Mouse (Mus musculus) embryonic facial prominence, embryonic 12.5 days (tissue): Measurements from ENCODE around the gene Hps5. TPM values are rescaled to one million over a fixed set of nuclear protein-coding genes. Genes with fewer than 3 reads are reported as not detected.

ENCODE experiments used
- ATAC-seq: fragments of 200-750 bp; cut with Nextera tagmentation; 2 replicates; pipeline ENCODE4 v1.8.0; 2017; ENCODE audit not compliant: insufficient number of reproducible peaks, insufficient read depth, low FRiP score, low TSS enrichment
- H3K27ac ChIP-seq: fragments of 300-500 bp; sonication (generic); 2 replicates; pipeline ENCODE4 v1.5.1; 2016; ENCODE audit warnings: mild to moderate bottlenecking
- H3K27me3 ChIP-seq: fragments of 300-500 bp; sonication (generic); 2 replicates; pipeline ENCODE4 v1.6.1; 2016; ENCODE audit warnings: mild to moderate bottlenecking, moderate library complexity
- H3K36me3 ChIP-seq: fragments of 300-500 bp; sonication (generic); 2 replicates; pipeline ENCODE4 v1.6.1; 2016; ENCODE audit warnings: mild to moderate bottlenecking
- H3K4me1 ChIP-seq: fragments of 300-500 bp; sonication (generic); 2 replicates; pipeline ENCODE4 v1.6.1; 2016
- H3K4me2 ChIP-seq: fragments of 300-500 bp; sonication (generic); replicated peaks from 2 replicates; pipeline ENCODE4 v1.6.1; 2016; ENCODE audit warnings: mild to moderate bottlenecking, moderate library complexity
- H3K4me3 ChIP-seq: fragments of 300-500 bp; sonication (generic); 2 replicates; pipeline ENCODE4 v1.5.1; 2016; ENCODE audit warnings: mild to moderate bottlenecking
- H3K9ac ChIP-seq: fragments of 300-500 bp; sonication (generic); 2 replicates; pipeline ENCODE4 v1.6.1; 2016; ENCODE audit warnings: mild to moderate bottlenecking, moderate library complexity
- H3K9me3 ChIP-seq: fragments of 300-500 bp; sonication (generic); 2 replicates; pipeline ENCODE4 v1.6.1; 2016; ENCODE audit warnings: mild to moderate bottlenecking, moderate library complexity
- WGBS: fragments of 180-500 bp; shearing (Covaris S2); methylation state at CpG from one replicate; pipeline ENCODE4 v1.1.7; 2016; 5-methylcytosine and 5-hydroxymethylcytosine counted together
- polyA plus RNA-seq: library from polyadenylated mRNA; unstranded; fragments of >200 nt; fragmentation: Nextera tagmentation; extraction: Ambion mirVana; gene quantifications from 2 replicates; pipeline ENCODE4 v1.2.1, GENCODE M21; 2016

Gene Hps5
- polyA plus RNA-seq, 1 experiment from 2014 or later = 29.5 TPM

DNA sequence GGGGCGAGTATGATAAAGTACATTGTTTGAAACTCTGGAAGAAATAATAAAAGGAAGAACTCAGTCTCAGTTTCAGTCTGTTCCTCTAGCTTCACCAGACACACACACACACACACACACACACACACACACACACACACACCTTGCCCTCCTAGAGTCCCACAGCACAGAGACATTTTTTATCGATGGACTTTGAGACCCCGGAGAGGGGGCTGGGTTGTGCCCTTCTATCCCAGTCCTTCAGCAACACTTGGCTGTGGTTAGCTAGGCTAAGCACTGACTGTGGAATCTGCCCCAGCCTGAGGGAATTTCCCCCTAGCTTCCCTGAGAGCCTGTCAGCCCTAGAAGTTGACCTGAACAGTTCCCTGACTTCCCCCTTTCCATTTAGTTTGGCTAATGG is 72.0 kb downstream of the Hps5 start:
- Histone ChIP-seq H3K27ac (no peak overlapping the region), H3K9ac (no peak overlapping the region), H3K36me3 (no peaks in the 10 kb centered on the region), H3K4me1 (no peaks in the 10 kb centered on the region), H3K9me3 (no peaks in the 10 kb centered on the region), H3K27me3 (no peaks in the 10 kb centered on the region), H3K4me3 (no peak overlapping the region), H3K4me2 (no peak overlapping the region)
- WGBS = 92% methylated on average over 3 of the region's 3 CpGs
- ATAC-seq = no peak

DNA sequence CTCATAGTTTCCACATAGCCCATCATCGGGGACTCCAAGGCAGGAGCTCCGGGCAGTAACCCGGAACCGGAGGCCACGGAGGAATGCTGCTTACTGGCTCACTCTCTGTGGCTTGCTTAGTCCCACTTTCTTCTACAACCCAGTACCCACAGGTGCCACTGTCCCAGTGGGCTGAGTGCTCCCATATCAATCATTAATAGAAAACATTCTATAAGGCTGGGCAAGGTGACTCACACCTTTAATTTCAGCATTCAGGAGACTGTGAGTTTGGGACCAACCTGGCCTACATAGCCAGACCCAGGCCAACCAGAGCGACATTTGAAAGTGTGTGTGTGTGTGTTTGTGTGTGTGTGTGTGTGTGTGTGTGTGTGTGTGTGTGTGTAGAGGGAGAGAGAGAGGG is 72.5 kb downstream of the Hps5 start:
- Histone ChIP-seq H3K9me3 (no peaks in the 10 kb centered on the region), H3K4me3 (no peak overlapping the region), H3K27ac (no peak overlapping the region), H3K36me3 (no peaks in the 10 kb centered on the region), H3K27me3 (no peaks in the 10 kb centered on the region), H3K9ac (no peak overlapping the region), H3K4me2 (no peak overlapping the region), H3K4me1 (no peaks in the 10 kb centered on the region)
- WGBS = 95% methylated on average over 6 of the region's 6 CpGs
- no peak for ATAC-seq

DNA sequence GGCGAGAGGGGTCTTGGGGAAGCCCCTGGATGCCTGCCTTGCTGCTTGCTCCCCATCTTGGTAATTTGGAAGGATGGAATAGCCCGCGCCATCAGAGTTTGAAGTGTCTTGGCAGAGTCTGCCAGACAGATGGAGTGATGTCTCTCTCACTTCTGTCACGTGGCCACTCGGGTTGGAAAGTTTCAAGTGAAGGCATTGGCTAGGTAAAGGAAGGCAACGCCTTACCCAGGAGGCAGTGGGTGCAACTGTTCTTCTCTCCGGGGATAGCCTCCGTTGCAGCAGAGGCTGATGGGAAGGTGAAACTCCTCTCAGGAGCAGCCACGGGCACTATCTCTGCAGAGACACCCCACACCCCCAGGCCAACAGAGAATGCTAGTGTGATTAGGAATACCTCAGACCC is 75.4 kb downstream of the Hps5 start:
- Histone ChIP-seq H3K4me2 (no peak overlapping the region), H3K27ac (no peak overlapping the region), H3K9ac (no peak overlapping the region), H3K36me3 (no peaks in the 10 kb centered on the region), H3K27me3 (no peaks in the 10 kb centered on the region), H3K4me3 (no peak overlapping the region), H3K4me1 (no peaks in the 10 kb centered on the region), H3K9me3 (no peaks in the 10 kb centered on the region)
- no peak for ATAC-seq
- 72% methylated on average over 9 of the region's 9 CpGs for WGBS

DNA sequence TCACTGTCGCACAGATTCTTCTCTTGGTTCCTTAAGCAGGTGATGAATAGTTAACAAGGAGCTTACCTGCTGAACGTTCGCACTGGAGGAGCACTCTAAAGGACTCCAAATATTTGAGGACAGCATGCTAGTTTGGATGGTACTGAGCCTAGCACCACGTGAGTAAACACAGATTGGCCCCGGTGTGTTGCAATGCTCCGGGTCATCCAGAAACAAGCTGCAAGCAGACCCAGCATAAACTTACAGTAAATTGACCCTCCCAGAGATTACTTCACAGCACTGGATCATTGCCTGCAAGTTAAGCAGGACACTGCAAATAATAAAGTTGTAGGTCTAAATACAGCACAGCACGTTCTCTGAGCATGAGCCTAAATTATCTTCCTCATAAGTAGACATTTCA is 76.3 kb downstream of the Hps5 start:
- Histone ChIP-seq H3K36me3 (no peaks in the 10 kb centered on the region), H3K4me1 (no peaks in the 10 kb centered on the region), H3K27ac (no peak overlapping the region), H3K9me3 (no peaks in the 10 kb centered on the region), H3K4me2 (no peak overlapping the region), H3K9ac (no peak overlapping the region), H3K4me3 (no peak overlapping the region), H3K27me3 (no peaks in the 10 kb centered on the region)
- 0 out of 2 replicates have a peak, but pooled peaks have one; percentile 52 for ATAC-seq
- WGBS = 80% methylated on average over 7 of the region's 7 CpGs

DNA sequence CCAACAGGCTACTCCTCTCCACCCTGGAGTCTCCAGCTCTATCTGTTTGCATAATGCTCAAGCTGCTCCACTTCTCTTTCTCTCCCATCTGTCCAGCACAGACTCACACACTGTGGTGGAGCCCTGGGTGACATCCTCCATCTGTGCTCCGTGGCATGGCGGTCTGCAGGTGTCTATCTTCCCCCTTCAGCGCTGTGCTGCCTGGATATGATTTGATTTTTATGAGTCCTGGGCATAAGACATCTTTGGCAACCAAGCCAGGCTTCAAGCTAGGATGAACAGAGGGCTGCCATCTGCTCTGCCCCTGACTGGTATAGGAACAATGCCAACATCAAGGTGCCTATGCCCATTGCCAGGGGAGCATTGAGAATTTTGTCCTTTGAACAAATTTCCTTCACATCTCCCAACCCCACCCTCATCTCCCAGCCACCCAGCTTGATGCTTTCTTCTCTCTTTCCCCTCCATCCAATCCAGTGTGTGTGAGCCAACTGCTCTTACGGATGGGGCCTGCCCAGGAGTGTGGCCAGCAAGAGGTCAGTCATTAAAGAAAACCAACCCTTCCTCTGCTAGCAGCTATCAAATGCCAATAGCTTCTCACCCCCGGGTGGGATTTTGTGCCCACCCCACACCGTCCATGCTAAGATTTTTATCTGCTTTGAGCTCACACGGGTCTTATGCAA is 77.1 kb downstream of the Hps5 start:
- Histone ChIP-seq H3K4me1 (no peaks in the 10 kb centered on the region), H3K27me3 (no peaks in the 10 kb centered on the region), H3K36me3 (no peaks in the 10 kb centered on the region), H3K4me2 (no peak overlapping the region), H3K9me3 (no peaks in the 10 kb centered on the region), H3K9ac (no peak overlapping the region), H3K27ac (no peak overlapping the region), H3K4me3 (no peak overlapping the region)
- ATAC-seq = no peak
- WGBS = 82% methylated on average over 7 of the region's 7 CpGs

DNA sequence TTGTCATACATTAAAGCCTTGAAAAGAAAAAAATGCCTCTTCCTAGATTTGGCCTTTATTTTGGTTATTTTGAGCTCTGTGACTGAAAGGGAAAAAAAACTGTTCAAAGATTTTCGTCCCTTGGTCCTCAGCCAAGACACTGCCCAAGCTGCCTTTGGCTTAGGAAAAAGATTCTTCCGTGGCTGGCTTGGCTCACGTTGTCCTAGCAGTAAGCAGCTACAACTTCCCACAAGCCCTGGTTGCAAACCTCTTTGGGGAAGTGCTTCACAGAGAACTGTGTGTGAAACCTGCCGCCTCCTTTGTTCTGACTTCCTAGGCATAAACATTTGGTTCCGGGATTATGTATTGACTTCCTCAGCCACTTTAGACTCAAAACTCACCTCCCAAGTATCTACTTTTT is 79.0 kb downstream of the Hps5 start:
- ATAC-seq = no peak
- H3K9ac ChIP-seq = no peak overlapping the region
- H3K36me3 ChIP-seq = no peaks in the 10 kb centered on the region
- no peak overlapping the region for H3K27ac ChIP-seq
- no peak overlapping the region for H3K4me3 ChIP-seq
- 62% methylated on average over 5 of the region's 5 CpGs for WGBS
- no peaks in the 10 kb centered on the region for H3K27me3 ChIP-seq
- H3K4me2 ChIP-seq = no peak overlapping the region
- no peaks in the 10 kb centered on the region for H3K9me3 ChIP-seq
- H3K4me1 ChIP-seq = no peaks in the 10 kb centered on the region

DNA sequence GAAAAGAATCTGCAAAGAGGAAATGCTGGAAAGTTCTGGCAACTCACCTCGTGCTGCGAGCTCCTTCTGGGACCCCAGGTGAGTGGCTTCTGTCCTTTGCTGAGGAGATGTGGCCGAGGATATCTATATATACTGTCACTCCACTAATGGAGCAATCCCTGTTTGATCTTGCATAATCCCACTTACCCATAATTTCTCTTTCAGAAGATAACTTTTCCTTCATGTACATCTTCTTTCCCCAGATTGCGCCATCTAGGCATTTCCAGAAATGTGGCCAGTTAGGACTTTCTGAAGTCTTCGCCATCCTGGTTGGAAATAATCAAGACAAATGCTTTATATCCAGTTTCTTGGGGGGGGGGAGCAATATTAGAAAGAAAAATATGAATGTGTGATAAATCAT is 80.3 kb downstream of the Hps5 start, which contains the start of gene Saa3:
Gene Saa3, minus strand, starts transcription at position 101 of the 400 bp plus-strand sequence.
- no peak for ATAC-seq

DNA sequence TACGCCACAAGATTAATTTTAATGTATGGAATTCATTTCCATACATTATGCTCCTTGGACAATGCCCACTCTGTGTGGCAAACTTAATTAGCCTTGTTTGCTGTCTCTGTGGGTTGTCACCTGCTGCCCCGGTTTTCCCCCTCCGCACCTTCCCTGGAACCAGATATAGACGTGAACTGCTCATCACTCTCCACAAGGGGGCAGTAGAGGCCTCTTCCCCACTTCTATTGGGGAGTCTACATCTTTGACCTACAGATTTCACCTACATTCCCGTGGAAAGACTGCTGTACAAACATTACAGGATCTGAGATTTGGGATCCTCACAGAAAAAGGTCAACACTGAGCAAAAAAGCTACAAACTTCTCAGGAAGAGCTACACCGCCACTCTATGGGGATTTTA is 81.3 kb downstream of the Hps5 start:
- no peaks in the 10 kb centered on the region for H3K27me3 ChIP-seq
- peaks cover 2% of the 10 kb centered on the region for H3K4me1 ChIP-seq
- 35% methylated on average over 6 of the region's 6 CpGs for WGBS
- ATAC-seq = no peak
- no peaks in the 10 kb centered on the region for H3K36me3 ChIP-seq
- no peak overlapping the region for H3K27ac ChIP-seq
- no peaks in the 10 kb centered on the region for H3K9me3 ChIP-seq
- H3K4me3 ChIP-seq = no peak overlapping the region
- H3K9ac ChIP-seq = no peak overlapping the region
- no peak overlapping the region for H3K4me2 ChIP-seq

More for the DNA sequence above, 80.3 kb downstream of the Hps5 start, which contains the start of gene Saa3:
- Histone ChIP-seq H3K4me3 (no peak within 1 kb of the TSS), H3K36me3 (no peaks in the 10 kb centered on the region), H3K9me3 (no peaks in the 10 kb centered on the region), H3K9ac (no peak within 1 kb of the TSS), H3K4me1 (no peaks in the 10 kb centered on the region), H3K4me2 (no peak within 1 kb of the TSS), H3K27ac (no peak within 1 kb of the TSS), H3K27me3 (no peaks in the 10 kb centered on the region)
- WGBS = 88% methylated on average over 5 of the region's 5 CpGs

DNA sequence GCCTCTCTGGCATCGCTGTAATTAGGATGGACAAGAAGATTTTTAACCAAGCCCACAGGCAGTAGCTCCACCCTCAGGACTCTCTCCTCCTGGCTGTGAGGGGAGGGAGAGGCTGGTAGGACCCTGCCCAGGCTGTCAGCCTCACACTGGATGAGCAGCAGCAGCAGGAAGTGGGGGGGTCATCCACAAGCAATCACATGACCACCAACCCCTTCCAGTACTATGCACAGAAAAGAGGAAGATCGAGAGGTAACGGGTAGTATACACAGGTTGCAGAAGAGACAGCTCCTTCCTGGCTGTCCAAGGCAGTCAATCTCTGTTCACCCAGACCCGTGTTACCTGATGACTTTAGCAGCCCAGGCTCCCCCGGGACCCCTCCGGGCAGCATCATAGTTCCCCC is 83.6 kb downstream of the Hps5 start:
- no peaks in the 10 kb centered on the region for H3K27me3 ChIP-seq
- peaks cover 5% of the 10 kb centered on the region for H3K4me1 ChIP-seq
- H3K4me2 ChIP-seq = no peak overlapping the region
- no peak overlapping the region for H3K27ac ChIP-seq
- WGBS = 71% methylated on average over 6 of the region's 6 CpGs
- H3K4me3 ChIP-seq = no peak overlapping the region
- no peak overlapping the region for H3K9ac ChIP-seq
- ATAC-seq = no peak
- no peaks in the 10 kb centered on the region for H3K9me3 ChIP-seq
- H3K36me3 ChIP-seq = peaks cover 10% of the 10 kb centered on the region; the same call in 1 of the 2 replicates

Other genes with a start within 250 kb of the Hps5 start
- gene Sergef, start 156.3 kb downstream of the Hps5 start, polyA plus RNA-seq = 13.5 and 14.1 TPM in 2 replicates
- 0.26 and 0.64 TPM in 2 replicates for gene Tph1, start 123.5 kb downstream of the Hps5 start, polyA plus RNA-seq
- 37.3 and 39.2 TPM in 2 replicates for gene Saal1, start 85.4 kb downstream of the Hps5 start, polyA plus RNA-seq
- 0.17 TPM in 1 of 2 replicates, not detected in the other for gene Saa3, start 80.4 kb downstream of the Hps5 start, polyA plus RNA-seq
- gene Saa4, start 63.5 kb downstream of the Hps5 start, polyA plus RNA-seq = not detected in 2 replicates
- 0.69 and 1.1 TPM in 2 replicates for gene Saa1, start 53.1 kb downstream of the Hps5 start, polyA plus RNA-seq
- gene Saa2, start 44.3 kb downstream of the Hps5 start, polyA plus RNA-seq = not detected in 2 replicates
- 50.4 and 54.0 TPM in 2 replicates for gene Gtf2h1, start within 50 bp of the Hps5 start, polyA plus RNA-seq
- 1,101 and 1,118 TPM in 2 replicates for gene Ldha, start 45.4 kb upstream of the Hps5 start, polyA plus RNA-seq
- not detected in 2 replicates for gene Ldhc, start 65.1 kb upstream of the Hps5 start, polyA plus RNA-seq
- gene Tsg101, start 123.9 kb upstream of the Hps5 start, polyA plus RNA-seq = 210 and 232 TPM in 2 replicates
- 11.1 and 13.0 TPM in 2 replicates for gene Uevld, start 162.5 kb upstream of the Hps5 start, polyA plus RNA-seq
- not detected in 2 replicates for gene Gm9999, start 187.5 kb upstream of the Hps5 start, polyA plus RNA-seq
- 16.6 and 18.1 TPM in 2 replicates for gene Spty2d1, start 212.3 kb upstream of the Hps5 start, polyA plus RNA-seq